Mouse (Mus musculus): ENCODE results near the gene Rnf121.
A peak's percentile ranks its signal among the peaks of the same experiment; 100 is the strongest.

DNA sequence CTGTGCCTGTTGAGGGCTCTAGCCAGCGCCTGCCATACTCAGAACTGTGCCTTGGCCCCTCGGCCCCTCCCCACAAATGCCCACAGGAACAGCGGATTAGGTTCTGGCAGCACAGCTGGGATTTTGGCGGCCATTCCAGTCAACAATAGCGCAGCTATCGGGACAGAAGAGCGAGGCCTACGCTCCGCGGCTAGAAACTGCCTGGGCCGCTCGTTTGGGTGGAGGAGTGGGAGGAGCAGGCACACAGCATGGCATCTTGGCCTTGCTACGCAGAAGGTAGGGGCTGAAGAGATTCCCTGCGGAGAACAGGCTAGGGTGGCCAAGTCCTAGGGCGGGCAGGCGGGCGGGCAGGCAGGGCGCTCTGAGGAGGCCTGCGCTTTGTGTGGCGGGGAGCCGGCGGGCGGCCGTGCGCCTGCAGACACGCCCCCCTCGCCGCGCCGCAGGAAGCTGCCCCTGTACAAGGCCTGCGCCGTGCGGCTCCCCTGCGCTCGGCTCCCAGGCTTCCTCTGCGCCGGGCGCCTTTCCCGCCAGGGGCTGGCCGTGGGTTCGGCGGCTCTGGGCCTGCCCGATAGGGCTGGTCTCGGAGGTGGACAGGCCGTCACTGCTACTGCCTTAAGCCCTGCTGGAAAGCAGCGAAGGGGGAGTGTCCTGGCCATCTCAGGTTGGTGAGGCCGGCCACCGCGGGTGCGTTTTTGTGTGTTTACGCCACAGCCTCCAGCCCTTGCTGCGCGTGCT, 95.4 kb downstream of the Rnf121 start:
- TF ChIP-seq POLR2A (IDR thresholded peaks at IDR 0.05; ENCODE audit: low read depth, low read length) = peak; percentile 33
- TF ChIP-seq CTCF (IDR thresholded peaks at IDR 0.05; ENCODE audit: extremely low read depth, insufficient read depth, insufficient read length, insufficient replicate concordance) = no peak

All from spleen, adult 2 months (tissue).